Mouse (Mus musculus) hindbrain, embryonic 15.5 days (tissue): ENCODE measurements around the gene Abca12. TPM values are rescaled to one million over a fixed set of nuclear protein-coding genes. Genes with fewer than 3 reads are reported as not detected.

Experiments
- ATAC-seq: fragments of 200-750 bp; cut with Nextera tagmentation; 2 replicates; pipeline ENCODE4 v1.8.0; 2017; ENCODE audit warnings: low read depth, moderate number of reproducible peaks, moderate TSS enrichment; ENCODE audit not compliant: low FRiP score
- H3K27ac ChIP-seq: fragments of 300-500 bp; sonication (generic); replicated peaks from 2 replicates; pipeline ENCODE4 v1.5.1; 2015; ENCODE audit warnings: mild to moderate bottlenecking, inconsistent platforms
- H3K27me3 ChIP-seq: fragments of 300-500 bp; sonication (generic); 2 replicates; pipeline ENCODE4 v1.6.1; 2015; ENCODE audit warnings: control low read depth, inconsistent platforms
- H3K36me3 ChIP-seq: fragments of 300-500 bp; sonication (generic); 2 replicates; pipeline ENCODE4 v1.6.1; 2015; ENCODE audit warnings: control low read depth, inconsistent platforms
- H3K4me1 ChIP-seq: fragments of 300-500 bp; sonication (generic); replicated peaks from 2 replicates; pipeline ENCODE4 v1.6.1; 2015; ENCODE audit warnings: control low read depth, inconsistent platforms
- H3K4me2 ChIP-seq: fragments of 300-500 bp; sonication (generic); 2 replicates; pipeline ENCODE4 v1.6.1; 2015; ENCODE audit warnings: moderate library complexity, mild to moderate bottlenecking, inconsistent platforms
- H3K4me3 ChIP-seq: fragments of 300-500 bp; sonication (generic); 2 replicates; pipeline ENCODE4 v1.5.1; 2015; ENCODE audit warnings: mild to moderate bottlenecking, inconsistent platforms
- H3K9ac ChIP-seq: fragments of 300-500 bp; sonication (generic); 2 replicates; pipeline ENCODE4 v1.6.1; 2015; ENCODE audit warnings: inconsistent platforms
- H3K9me3 ChIP-seq: fragments of 300-500 bp; sonication (generic); 2 replicates; pipeline ENCODE4 v1.6.1; 2016; ENCODE audit warnings: control low read depth, inconsistent platforms
- WGBS: fragments of 180-500 bp; shearing (Covaris S2); methylation state at CpG from one replicate; pipeline ENCODE4 v1.1.7; 2015; 5-methylcytosine and 5-hydroxymethylcytosine counted together
- polyA plus RNA-seq: library from polyadenylated mRNA; unstranded; fragments of >200 nt; fragmentation: Nextera tagmentation; extraction: Ambion mirVana; gene quantifications from 2 replicates; pipeline ENCODE4 v1.2.1, GENCODE M21; 2015

The Abca12 gene
- polyA plus RNA-seq, 1 experiment from 2014 or later: 0.06 TPM

DNA sequence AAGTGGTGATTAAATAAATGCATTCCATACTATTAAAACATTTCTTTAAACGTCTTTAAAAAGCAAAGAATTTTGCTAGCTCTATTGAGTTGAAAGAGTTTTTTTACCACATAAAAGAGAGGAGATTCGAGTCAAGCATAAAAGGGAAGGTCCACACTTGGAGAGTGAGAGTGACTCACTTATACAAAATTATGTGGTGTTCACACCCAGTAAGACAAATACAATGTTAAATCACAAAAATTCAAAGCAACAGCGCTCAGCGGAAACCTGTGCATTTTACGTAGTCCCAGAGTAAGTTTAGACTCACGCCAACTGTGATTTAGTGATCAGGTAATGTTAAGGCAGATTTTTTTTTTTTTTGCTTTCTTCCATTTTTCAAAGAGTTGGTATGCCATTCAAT, 104.1 kb downstream of the Abca12 start:
- Histone ChIP-seq H3K27ac (no peak overlapping the region), H3K4me1 (0 out of 2 replicates have a peak, but pooled peaks cover 4% of the 10 kb centered on the region), H3K4me2 (no peak overlapping the region), H3K36me3 (no peaks in the 10 kb centered on the region), H3K9ac (no peak overlapping the region), H3K9me3 (no peaks in the 10 kb centered on the region), H3K4me3 (no peak overlapping the region), H3K27me3 (no peaks in the 10 kb centered on the region)
- no peak for ATAC-seq
- WGBS: 90% methylated on average over 6 of the region's 6 CpGs

- no peaks in the 10 kb centered on the region for H3K27me3 ChIP-seq
- ATAC-seq: no peak
- H3K4me1 ChIP-seq: 0 out of 2 replicates have a peak, but pooled peaks cover 4% of the 10 kb centered on the region
- no peak overlapping the region for H3K27ac ChIP-seq
- H3K9ac ChIP-seq: no peak overlapping the region
- no peak overlapping the region for H3K4me2 ChIP-seq
- WGBS: 50% methylated on average over 2 of the region's 2 CpGs
- H3K4me3 ChIP-seq: no peak overlapping the region
- no peaks in the 10 kb centered on the region for H3K36me3 ChIP-seq
- no peaks in the 10 kb centered on the region for H3K9me3 ChIP-seq
Observed at GRCm38 (mm10) chr1:71307362-71307761, 107.3 kb downstream of the Abca12 start.

DNA sequence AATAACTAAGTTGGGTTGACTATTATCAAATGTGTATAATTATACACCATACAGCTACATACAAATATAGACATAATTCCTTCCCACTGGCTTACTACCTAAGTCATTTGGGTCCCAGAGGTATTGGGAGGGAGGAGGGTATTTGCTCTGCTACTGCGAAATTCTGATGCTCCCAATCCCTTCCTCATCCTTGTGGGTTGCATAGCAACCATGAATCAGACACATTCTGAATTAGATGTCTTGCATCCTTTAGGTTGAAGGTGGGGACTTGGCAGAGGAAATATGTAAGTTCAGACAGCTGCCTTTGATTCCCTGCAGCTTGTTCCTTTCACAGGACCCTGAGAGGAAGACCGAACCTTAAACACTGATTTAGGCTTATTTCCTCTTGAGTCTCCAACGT, 108.5 kb downstream of the Abca12 start:
- Histone ChIP-seq H3K9ac (no peak overlapping the region), H3K36me3 (no peaks in the 10 kb centered on the region), H3K9me3 (no peaks in the 10 kb centered on the region), H3K27ac (no peak overlapping the region), H3K4me1 (0 out of 2 replicates have a peak, but pooled peaks cover 4% of the 10 kb centered on the region), H3K4me3 (no peak overlapping the region), H3K4me2 (no peak overlapping the region), H3K27me3 (no peaks in the 10 kb centered on the region)
- WGBS: 34% methylated on average over 3 of the region's 3 CpGs
- no peak for ATAC-seq

GRCm38 (mm10) chr1:71304588-71304987, 110.1 kb downstream of the Abca12 start:
- Histone ChIP-seq H3K27ac (no peak overlapping the region), H3K4me2 (no peak overlapping the region), H3K36me3 (no peaks in the 10 kb centered on the region), H3K9ac (no peak overlapping the region), H3K4me1 (0 out of 2 replicates have a peak, but pooled peaks cover 4% of the 10 kb centered on the region), H3K27me3 (no peaks in the 10 kb centered on the region), H3K9me3 (no peaks in the 10 kb centered on the region), H3K4me3 (no peak overlapping the region)
- 97% methylated on average over 2 of the region's 2 CpGs for WGBS
- ATAC-seq: no peak

GRCm38 (mm10) chr1:71297021-71297420, 117.7 kb downstream of the Abca12 start:
- H3K4me2 ChIP-seq: no peak overlapping the region
- no peaks in the 10 kb centered on the region for H3K9me3 ChIP-seq
- WGBS: 54% methylated on average over 2 of the region's 2 CpGs
- H3K4me1 ChIP-seq: peaks cover 3% of the 10 kb centered on the region; the same call in 1 of the 2 replicates
- ATAC-seq: no peak
- no peak overlapping the region for H3K4me3 ChIP-seq
- H3K36me3 ChIP-seq: no peaks in the 10 kb centered on the region
- H3K9ac ChIP-seq: no peak overlapping the region
- H3K27ac ChIP-seq: no peak overlapping the region
- H3K27me3 ChIP-seq: no peaks in the 10 kb centered on the region

GRCm38 (mm10) chr1:71296585-71296984, 118.1 kb downstream of the Abca12 start:
- Histone ChIP-seq H3K4me3 (no peak overlapping the region), H3K27ac (no peak overlapping the region), H3K9me3 (no peaks in the 10 kb centered on the region), H3K36me3 (no peaks in the 10 kb centered on the region), H3K9ac (no peak overlapping the region), H3K4me1 (peaks cover 3% of the 10 kb centered on the region; the same call in 1 of the 2 replicates), H3K27me3 (no peaks in the 10 kb centered on the region), H3K4me2 (no peak overlapping the region)
- no peak for ATAC-seq
- 36% methylated on average over 2 of the region's 2 CpGs for WGBS

GRCm38 (mm10) chr1:71291917-71292316, 122.8 kb downstream of the Abca12 start:
- Histone ChIP-seq H3K4me3 (no peak overlapping the region), H3K9me3 (no peaks in the 10 kb centered on the region)
- 31% methylated on average over 3 of the region's 3 CpGs for WGBS

GRCm38 (mm10) chr1:71289511-71289910, 125.2 kb downstream of the Abca12 start:
- Histone ChIP-seq H3K4me1 (no peaks in the 10 kb centered on the region), H3K27me3 (no peaks in the 10 kb centered on the region), H3K4me3 (no peak overlapping the region), H3K27ac (no peak overlapping the region), H3K9me3 (no peaks in the 10 kb centered on the region), H3K4me2 (no peak overlapping the region), H3K9ac (no peak overlapping the region), H3K36me3 (no peaks in the 10 kb centered on the region)
- no peak for ATAC-seq
- 28% methylated on average over 5 of the region's 5 CpGs for WGBS

More at GRCm38 (mm10) chr1:71291917-71292316, 122.8 kb downstream of the Abca12 start:
- H3K4me2 ChIP-seq: no peak overlapping the region
- H3K36me3 ChIP-seq: no peaks in the 10 kb centered on the region
- ATAC-seq: peak; percentile 85
- no peak overlapping the region for H3K27ac ChIP-seq
- no peaks in the 10 kb centered on the region for H3K27me3 ChIP-seq
- H3K9ac ChIP-seq: no peak overlapping the region
- H3K4me1 ChIP-seq: peaks cover 3% of the 10 kb centered on the region; the same call in 1 of the 2 replicates

DNA sequence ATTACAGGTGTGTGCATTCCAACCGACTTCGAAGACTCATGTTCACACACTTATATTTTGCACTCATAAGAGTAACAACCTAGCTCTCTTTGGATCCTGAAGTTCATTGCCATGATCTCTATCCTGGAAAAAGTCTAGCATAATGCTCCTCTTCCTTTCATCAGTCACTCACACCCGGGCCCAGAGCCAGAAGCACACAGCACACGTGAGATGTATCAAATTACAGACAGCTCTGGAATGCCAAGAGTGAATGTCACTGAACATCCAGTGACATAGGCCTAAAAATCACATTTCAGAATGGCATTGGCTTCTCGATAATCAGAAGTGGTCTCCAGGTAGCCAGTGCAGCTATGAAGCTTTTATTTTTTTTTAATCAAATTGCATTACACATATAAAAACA, 137.8 kb downstream of the Abca12 start:
- Histone ChIP-seq H3K9me3 (no peaks in the 10 kb centered on the region), H3K27ac (no peak overlapping the region), H3K4me1 (no peaks in the 10 kb centered on the region), H3K36me3 (no peaks in the 10 kb centered on the region), H3K4me2 (no peak overlapping the region), H3K9ac (no peak overlapping the region), H3K27me3 (no peaks in the 10 kb centered on the region), H3K4me3 (no peak overlapping the region)
- no peak for ATAC-seq
- WGBS: 57% methylated on average over 5 of the region's 5 CpGs

DNA sequence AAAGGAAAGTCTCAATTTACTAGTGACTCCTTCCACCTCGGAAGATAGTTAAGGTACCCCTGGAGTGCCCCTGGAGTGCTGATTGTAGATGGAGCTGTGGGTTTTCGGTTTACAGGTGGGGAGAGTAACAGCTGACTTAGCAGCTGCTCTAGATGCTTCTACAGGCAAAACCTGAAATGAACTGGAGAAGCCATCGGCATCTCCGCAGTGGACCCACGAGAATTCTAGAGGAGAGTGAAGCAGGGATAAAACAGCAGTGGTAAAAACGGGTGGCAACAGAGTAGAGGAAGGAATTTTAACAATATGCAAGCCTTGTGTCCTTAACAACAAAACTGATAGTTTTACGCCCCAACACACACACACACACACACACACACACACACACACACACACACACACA, 142.2 kb downstream of the Abca12 start:
- Histone ChIP-seq H3K36me3 (no peaks in the 10 kb centered on the region), H3K4me2 (no peak overlapping the region), H3K9me3 (no peaks in the 10 kb centered on the region), H3K27ac (no peak overlapping the region), H3K27me3 (no peaks in the 10 kb centered on the region), H3K9ac (no peak overlapping the region), H3K4me3 (no peak overlapping the region), H3K4me1 (no peaks in the 10 kb centered on the region)
- ATAC-seq: no peak
- WGBS: 69% methylated on average over 7 of the region's 7 CpGs

GRCm38 (mm10) chr1:71272077-71272476, 142.6 kb downstream of the Abca12 start:
- Histone ChIP-seq H3K36me3 (no peaks in the 10 kb centered on the region), H3K27me3 (no peaks in the 10 kb centered on the region), H3K9me3 (no peaks in the 10 kb centered on the region), H3K9ac (no peak overlapping the region), H3K27ac (no peak overlapping the region), H3K4me2 (no peak overlapping the region), H3K4me1 (no peaks in the 10 kb centered on the region), H3K4me3 (no peak overlapping the region)
- no peak for ATAC-seq
- WGBS: 61% methylated on average over 8 of the region's 8 CpGs

GRCm38 (mm10) chr1:71270083-71270482, 144.6 kb downstream of the Abca12 start:
- no peaks in the 10 kb centered on the region for H3K9me3 ChIP-seq
- H3K4me1 ChIP-seq: no peaks in the 10 kb centered on the region
- H3K27me3 ChIP-seq: no peaks in the 10 kb centered on the region
- no peaks in the 10 kb centered on the region for H3K36me3 ChIP-seq
- no peak for ATAC-seq
- H3K4me2 ChIP-seq: no peak overlapping the region
- 91% methylated on average over 3 of the region's 3 CpGs for WGBS
- no peak overlapping the region for H3K27ac ChIP-seq
- no peak overlapping the region for H3K4me3 ChIP-seq
- no peak overlapping the region for H3K9ac ChIP-seq

DNA sequence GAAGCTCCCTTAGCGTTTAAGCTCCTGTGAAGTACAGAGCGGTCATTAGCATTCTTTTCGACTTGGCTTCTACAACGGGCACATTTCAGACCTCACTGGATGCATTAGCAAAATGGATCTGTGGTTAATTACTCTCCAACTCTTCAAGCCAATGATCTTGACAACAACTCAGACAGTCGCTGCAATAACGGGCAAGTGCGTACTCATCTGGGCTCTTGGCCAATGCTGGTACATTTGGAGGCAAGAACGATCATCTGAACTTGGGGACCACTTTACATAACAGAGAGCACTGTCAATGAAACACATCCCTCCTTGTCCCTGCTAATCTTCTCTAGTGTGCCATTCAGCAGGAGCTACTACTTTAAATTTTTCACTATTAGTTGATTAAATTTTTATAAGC, 148.1 kb downstream of the Abca12 start:
- WGBS: 73% methylated on average over 8 of the region's 8 CpGs
- no peaks in the 10 kb centered on the region for H3K36me3 ChIP-seq

More for the DNA sequence above, 148.1 kb downstream of the Abca12 start:
- Histone ChIP-seq H3K4me2 (no peak overlapping the region), H3K27ac (no peak overlapping the region), H3K4me3 (no peak overlapping the region), H3K9me3 (no peaks in the 10 kb centered on the region), H3K4me1 (no peaks in the 10 kb centered on the region), H3K9ac (no peak overlapping the region), H3K27me3 (no peaks in the 10 kb centered on the region)
- no peak for ATAC-seq
